Mouse (Mus musculus) liver, adult 2 months (tissue): ENCODE measurements around the gene Gm10643.

Source experiments
- CTCF ChIP-seq: fragments of 200-500 bp; IDR thresholded peaks from 2 replicates; pipeline ENCODE4 v1.5.1; 2011; ENCODE audit warnings: low read depth, low read length, control low read depth
- POLR2A ChIP-seq: fragments of 200-500 bp; IDR thresholded peaks from 2 replicates; pipeline ENCODE4 v1.6.1; 2011; ENCODE audit warnings: low read length, control low read depth; ENCODE audit not compliant: insufficient read depth; ENCODE audit errors: extremely low read depth

DNA sequence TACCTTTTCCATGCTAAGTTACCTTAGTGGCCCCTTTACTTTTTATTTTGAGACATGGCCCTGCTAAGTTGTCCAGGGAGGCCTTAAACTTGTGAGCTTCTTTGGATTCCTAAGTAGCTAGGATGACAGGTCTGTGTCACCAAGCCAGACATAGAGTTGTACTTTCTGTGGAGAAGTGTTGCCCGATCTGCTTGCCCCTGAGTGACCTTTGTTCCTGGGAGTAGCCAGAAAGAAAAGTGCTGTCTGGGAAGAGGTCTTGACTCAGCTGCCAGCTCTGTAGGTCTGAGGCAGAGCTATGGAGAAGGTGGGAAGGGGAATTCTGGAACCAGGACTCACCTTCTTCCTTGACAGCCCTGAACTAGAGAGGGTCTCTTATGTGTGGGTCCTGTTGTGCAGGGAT lies 4.2 kb upstream of the Gm10643 start:
- TF ChIP-seq CTCF (no peak), POLR2A (no peak)
